Mouse (Mus musculus) induced T-regulatory cell, adult 2 months (primary cell): ENCODE measurements at regions not wholly inside any gene's neighbourhood (a gene's known extent, or its start where the extent isn't known, plus 50 kb on each side); places are given as distances from the start of the nearest gene placed in this dataset.

ENCODE experiments used
- DNase-seq: peaks from one replicate; pipeline ENCODE4 v3.0.0-alpha.2; 2012; ENCODE audit warnings: low read depth

DNA sequence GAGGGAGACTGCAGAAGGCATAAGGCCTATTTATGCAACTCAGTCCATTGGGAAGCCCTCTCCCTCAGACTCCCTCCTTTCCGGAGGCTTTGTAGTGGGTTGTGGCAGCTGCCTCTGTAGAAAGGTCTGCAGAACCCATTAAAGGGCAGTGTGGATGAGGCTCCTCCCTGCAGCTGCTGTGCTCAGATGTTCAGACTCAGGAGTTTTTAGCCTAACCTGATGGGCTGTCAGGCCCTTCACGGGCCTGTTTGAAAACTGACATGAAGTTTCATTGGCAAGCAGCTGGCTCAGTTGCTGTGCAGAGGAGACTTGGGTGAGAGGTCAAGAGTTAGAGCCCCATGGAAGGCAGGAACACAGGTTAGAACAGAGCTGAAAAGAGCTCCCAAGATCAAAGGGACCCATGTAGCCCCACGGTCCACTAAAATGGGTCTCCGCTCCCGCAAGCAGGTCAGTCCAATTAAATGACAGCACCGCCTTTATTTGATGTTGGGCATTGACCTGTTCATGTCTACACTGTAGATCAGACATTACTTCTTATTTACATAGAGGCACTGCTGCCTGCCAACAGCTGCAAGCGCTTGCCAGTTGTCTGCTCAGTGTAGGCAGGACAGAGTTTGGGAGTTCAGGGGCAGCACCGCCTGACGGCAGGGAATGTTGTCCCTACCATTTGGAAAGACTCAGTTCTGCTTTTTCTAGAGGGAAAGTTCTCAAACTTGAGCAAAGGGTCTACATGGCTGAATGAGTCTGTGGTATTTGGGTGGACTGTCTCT, 53.8 kb upstream of the Usp46 start:
- no peak for DNase-seq

DNA sequence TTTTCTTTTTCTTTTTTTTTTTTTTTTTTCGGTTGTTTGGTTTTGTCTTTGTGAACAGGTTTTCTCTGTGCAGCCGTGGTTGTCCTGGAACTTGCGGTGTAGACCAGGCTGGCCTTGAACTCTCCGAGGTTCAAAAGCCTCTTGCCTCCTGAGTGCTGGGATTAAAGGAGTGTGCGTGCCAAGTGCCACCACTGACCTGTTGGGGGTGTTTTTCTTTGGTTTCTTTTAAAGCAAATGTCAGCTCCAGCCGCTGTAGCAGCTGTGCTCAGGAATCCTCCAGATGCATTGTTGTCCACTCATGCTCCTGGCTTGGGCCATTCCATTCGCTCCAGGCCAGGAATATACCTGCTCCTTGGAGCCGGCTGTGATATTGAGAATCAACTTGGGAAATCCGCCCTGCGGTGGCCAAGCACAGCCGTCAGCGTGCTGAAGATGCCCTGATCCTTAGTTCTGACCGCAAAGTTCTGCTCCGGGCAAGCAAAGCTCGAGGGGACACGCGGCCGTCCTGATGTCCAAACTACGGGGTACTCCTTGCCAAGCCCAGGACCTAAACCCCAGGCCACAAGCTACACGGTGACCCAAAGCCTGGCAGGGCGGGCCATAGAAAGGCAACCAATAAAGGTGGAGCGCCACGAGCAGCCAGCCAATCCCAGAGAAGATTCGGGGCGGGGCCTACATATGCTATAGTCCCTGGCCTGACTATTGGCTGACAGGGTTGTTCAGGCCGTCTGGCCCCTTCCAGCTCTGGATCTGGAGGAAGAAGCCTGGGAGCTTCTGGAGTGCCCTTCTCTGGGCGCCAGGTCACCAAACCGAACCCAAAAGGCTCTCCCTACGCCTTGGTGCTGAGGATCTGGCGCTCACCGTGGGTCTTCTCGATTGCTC, 58.0 kb upstream of the Usp46 start:
- DNase-seq, result peak; percentile 89

- peak; percentile 8 for DNase-seq
These were observed 59.3 kb upstream of the Usp46 start for GRCm38 (mm10) chr5:74127518-74127917.

DNA sequence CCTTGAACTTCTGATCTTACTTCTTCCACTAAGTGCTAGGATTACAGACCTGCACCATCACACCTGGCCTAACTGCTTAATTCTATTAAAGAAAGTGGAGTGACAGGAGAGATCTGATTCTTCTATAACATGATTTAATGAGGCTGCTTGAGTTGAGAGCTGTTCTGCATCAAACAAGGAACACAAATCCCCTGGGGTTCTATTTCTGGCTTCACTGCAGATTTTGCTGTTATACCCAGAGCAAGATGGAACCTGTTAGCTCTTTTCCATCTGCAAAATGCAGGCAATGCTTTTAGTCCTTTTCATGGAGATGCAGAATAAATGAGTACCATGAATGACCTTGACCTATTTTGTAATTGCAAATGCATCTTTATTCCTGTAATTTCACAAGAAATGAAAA, 61.4 kb upstream of the Usp46 start:
- no peak for DNase-seq

DNA sequence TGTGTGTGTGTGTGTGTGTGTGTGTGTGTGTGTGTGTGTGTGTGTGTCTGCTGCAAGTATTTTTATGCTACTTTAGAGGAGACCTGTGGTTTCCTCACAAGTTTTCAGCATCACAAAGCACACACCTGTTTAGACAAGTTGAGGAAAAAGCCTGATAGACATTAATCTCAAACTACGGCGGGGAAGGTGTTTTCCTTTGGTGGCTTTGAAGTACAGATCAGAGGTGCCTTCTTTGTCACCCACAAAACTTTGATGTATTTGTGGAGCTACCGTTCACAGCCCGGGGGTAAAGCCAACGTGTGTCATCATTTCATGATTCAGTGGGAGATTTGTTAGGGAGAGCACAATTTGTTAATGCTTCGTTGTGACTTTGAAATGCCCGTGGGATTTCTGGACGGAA, 62.4 kb upstream of the Rasl11b start:
- peak; percentile 7 for DNase-seq

DNA sequence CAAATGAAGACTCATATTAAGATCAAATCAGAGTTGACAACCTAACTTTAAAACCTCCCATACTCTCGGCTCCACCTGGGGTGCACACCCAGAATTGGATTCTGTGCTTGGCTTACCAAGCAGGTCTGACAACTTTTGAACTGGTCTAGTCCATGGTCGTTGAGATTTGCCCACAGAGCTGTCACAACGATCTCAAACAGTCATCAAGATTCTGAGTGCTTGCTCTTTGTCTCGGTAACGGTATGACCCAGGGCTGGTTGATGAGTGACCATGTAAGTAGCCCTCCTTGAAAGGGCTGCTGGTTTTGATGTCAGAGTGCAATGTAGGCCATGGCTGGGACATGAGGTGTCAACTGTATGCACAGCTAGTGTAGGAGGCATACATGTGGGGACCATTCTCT, 58.7 kb upstream of the Rasl11b start:
- no peak for DNase-seq

- DNase-seq, result no peak
These were observed 58.1 kb upstream of the Rasl11b start for GRCm38 (mm10) chr5:74136868-74137439.

DNA sequence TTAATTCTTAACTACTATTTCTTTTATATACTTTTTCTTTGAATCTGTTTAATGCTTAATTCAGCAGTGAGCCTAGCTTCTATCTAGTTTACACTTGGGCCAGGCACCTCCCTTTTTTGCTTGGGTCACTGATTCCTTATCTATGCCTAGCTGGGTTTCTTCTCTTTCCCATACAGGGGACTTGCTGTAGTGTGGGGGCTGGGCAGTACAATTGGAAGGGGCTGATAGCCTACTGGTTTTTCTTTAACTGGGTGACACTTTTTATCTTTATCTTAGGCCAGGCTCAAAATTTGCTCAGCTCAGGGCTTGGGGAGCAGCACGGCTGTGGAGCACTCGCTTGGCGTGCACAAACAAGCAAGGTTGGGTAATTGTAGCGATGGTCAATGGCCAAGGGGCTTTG, 51.1 kb upstream of the Rasl11b start:
- no peak for DNase-seq

DNA sequence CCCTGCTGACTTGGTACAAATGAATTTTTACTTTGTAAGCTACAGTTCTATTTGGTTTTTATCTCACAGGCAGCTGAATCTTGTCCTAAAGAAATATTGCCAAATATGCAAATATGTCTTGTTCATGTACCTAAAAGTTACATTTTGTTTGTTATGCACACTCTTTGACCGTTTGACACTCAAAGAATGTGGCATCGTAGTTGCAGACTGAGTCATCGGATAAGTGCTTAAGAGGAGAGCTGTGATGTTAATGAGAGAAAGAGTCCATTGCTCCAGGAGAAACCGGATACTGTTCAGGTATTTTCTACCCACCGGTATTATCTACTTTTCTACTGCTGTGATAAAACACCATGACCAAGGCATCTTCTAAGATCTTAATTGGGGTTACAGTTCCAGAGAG, 50.3 kb upstream of the Rasl11b start:
- no peak for DNase-seq
